Mouse (Mus musculus): ENCODE data around the gene Egfl6.

Gene Egfl6

GRCm38 (mm10) chrX:166584947-166585824 is at the start of gene Egfl6:
Gene Egfl6 (minus strand): TSS chrX:166585720.
- DNase-seq (ENCODE audit: low spot score) = no peak

DNA sequence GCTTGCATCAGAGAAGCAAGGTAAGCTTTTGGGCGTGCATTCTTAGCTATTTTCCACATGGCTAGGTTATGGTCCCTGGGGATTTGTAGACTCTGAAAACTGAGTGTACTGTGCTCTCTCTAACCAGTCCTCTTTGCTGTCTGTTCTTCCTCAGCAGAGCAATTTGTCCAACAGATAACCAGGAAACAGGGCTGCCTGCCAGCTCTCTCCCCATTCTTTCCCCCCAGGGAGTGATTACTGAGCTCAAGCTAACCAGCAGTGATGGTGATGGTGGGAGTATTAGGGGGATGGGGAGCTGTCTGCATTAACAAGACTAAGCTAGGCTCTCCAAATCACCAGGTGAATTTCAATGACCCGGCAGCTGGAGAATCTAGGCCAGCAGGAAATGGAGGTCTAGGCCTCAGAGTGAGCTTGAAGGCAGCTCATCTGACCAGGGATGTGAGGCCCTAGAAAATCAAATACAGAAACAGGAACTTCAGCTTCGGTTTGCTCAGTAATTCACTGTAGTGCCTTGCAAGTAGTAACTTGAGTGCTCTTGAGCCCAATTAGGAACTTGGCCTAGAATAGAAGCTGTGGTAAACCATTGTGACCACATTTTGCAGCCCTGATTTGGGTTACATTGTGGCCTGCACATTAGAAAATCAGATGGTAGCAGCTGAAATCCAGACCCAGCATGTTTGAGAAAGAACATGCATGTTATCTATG is 41.5 kb upstream of the Egfl6 start:
- DNase-seq (ENCODE audit: low spot score) = no peak

DNA sequence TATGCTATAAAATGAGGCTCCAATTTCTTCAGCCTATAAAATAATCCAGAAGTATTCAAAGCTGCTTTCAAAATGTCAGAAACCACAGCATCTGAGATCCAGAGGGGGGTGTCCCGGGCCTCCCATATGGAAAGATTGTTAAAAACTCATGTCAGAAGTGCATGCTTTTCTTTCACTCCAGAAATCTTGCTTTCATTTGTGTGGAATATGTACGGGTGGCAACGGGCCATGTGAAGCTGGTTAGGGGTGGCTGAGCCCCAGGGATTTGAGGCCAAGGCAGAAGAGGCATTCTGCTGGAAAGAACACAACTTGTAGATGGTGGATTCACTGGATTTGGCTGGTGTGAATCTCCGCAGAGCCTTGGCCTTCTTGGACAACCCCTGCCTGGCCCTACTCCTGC is 40.7 kb upstream of the Egfl6 start:
- peak; percentile 24 for DNase-seq (ENCODE audit: low spot score)

DNA sequence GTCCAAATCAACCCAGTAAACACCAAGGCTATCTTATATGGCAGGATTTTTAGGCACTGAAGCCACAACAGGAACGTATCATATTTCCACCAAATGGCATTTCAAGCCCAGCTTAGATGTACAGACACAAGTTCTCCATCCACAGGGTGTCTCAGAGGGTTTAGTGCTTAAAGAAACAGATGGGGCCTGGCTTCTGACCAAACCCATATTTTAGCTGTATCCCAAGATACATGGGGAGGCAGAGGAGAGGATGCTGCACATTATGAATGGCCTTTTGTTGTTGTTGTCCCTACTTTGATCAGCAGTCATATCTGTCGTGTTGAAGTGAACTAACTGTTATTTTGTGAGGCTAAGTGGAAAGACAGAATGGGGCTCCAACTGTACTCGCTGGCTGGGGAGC is 37.7 kb upstream of the Egfl6 start:
- DNase-seq (ENCODE audit: low spot score) = no peak

- no peak for DNase-seq (ENCODE audit: low spot score)
Measured at GRCm38 (mm10) chrX:166621560-166622301, 36.2 kb upstream of the Egfl6 start.

GRCm38 (mm10) chrX:166620900-166621299 is 35.4 kb upstream of the Egfl6 start:
- DNase-seq (ENCODE audit: low spot score) = no peak

- DNase-seq (ENCODE audit: low spot score) = no peak
Measured at GRCm38 (mm10) chrX:166619084-166619483, 33.6 kb upstream of the Egfl6 start.

- DNase-seq (ENCODE audit: low spot score) = no peak
Measured at GRCm38 (mm10) chrX:166615191-166615590, 29.7 kb upstream of the Egfl6 start.

DNA sequence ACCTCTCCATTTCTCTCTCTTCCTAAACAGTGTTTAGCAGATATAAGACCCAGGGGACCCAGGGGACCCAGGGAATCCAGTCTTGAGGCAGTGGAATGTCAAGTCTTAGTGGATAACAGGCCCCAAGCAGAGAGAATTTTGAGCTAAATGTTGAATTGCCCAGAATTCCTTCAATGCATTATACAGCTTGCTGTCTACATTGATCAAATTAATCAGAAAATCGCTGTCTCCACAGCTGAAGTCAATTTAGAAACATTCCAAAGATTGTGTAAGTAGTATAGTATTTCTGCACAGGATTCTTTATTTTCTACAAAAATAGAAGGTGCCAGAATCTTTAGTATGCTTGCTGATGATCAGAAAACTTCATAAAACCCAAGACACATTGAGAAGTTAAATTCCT is 9.4 kb downstream of the Egfl6 start:
- no peak for DNase-seq (ENCODE audit: low spot score)

- DNase-seq (ENCODE audit: low spot score) = no peak
Measured at GRCm38 (mm10) chrX:166565983-166566382, 19.5 kb downstream of the Egfl6 start.

DNA sequence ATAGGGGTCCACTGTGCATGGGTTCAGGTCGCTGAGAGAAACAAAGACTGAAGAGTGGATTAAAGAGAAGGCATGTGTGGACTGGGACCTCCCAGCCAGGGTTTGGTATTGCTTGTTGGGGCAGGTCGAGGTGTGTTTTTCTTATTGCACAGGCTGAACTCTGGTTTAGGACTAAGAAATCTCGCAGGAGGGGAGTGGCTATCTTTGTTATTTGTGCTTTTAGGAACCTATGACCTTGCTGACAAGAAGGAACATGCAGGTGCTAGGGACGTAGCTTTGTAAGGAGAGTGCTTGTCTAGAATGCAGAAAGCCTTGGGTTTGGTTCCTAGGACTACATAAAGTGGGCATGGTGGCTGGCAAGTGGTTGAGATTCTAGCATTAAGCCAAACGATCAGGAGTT is 20.1 kb downstream of the Egfl6 start:
- no peak for DNase-seq (ENCODE audit: low spot score)

DNA sequence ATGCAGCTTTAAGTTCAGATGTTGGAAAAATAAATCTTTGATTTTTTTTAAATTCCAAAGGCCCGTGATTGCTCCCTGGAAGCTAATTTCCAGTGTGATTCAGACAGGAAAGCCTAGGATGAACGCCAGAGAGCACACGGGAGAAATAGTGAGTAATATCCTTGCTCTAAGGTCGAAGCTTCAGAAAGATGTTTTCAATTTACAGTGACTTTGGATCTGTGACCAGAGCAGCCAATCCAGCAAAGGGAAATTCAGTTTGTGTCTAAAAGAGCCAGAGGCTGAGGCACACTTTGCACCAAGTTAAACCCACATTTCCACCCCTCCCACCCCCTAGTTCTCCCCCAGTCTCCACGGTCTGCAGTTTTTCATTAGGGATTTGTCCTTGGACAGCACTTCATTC is 20.6 kb downstream of the Egfl6 start:
- no peak for DNase-seq (ENCODE audit: low spot score)

DNA sequence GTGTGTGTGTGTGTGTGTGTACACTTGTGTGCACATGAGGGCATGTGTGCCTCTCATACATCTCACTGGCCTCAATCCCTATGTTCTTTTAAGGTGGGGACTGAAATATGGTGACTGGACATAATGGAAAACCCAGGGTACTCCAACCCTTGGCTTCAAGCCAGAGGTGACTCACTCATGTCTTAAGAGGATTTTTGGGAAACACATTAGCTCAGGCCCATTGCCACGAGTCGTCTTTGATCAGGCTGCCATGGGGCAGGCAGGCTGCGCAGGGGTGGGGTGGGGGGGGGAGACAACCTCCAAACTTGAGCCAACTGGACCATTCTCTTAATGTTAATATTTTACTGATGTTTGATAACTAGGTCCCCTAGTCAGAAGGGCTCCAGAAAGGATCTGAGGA is 26.2 kb downstream of the Egfl6 start:
- DNase-seq (ENCODE audit: low spot score) = peak; percentile 5

GRCm38 (mm10) chrX:166552355-166552754 is 33.2 kb downstream of the Egfl6 start:
- DNase-seq (ENCODE audit: low spot score) = no peak

GRCm38 (mm10) chrX:166546495-166546894 is 39.0 kb downstream of the Egfl6 start:
- no peak for DNase-seq (ENCODE audit: low spot score)

- DNase-seq (ENCODE audit: low spot score) = no peak
Measured at GRCm38 (mm10) chrX:166535138-166535537, 50.4 kb downstream of the Egfl6 start.

DNA sequence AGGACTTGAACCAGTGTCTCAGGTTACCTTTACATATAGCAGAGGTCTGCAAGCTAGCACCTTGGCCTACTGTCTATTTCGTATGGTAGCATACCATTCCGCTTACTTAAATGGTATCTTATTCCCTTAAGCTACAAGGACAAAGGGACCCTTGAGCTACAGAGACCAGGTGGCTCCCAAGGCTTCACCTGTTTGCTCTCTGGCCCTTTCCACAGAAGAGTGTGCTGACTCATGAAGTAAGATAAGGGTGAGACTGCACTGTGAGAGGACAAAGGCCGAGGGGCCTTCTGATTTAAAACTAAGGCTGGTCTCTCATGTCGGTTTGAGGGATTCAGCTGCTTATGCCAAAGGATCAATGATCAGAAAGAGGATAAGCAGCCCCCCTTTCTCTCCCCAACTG is 52.1 kb downstream of the Egfl6 start:
- DNase-seq (ENCODE audit: low spot score) = no peak

DNA sequence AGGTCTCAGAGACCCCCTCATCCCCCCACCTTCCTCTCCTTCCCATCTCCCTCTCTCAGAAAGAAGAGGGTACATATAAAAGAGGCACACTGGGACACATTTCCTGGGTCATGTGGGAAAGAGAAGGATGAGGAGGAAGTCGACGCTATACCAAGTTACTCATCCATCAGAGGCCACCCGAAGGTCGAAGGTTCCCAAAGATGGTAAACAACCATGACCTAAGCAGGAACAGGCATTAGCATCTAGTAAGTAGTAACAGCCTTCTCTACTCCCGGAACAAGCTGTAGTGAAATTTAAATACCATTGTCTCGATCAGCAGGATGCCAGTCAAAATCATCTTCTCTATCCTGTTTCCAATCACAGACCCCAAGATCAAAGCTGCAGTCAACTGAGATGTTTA is 53.8 kb downstream of the Egfl6 start:
- no peak for DNase-seq (ENCODE audit: low spot score)

- DNase-seq (ENCODE audit: low spot score) = no peak
Measured at GRCm38 (mm10) chrX:166528126-166528525, 57.4 kb downstream of the Egfl6 start.

GRCm38 (mm10) chrX:166525637-166526315 is 59.7 kb downstream of the Egfl6 start:
- no peak for DNase-seq (ENCODE audit: low spot score)

GRCm38 (mm10) chrX:166520782-166521181 is 64.7 kb downstream of the Egfl6 start:
- DNase-seq (ENCODE audit: low spot score) = no peak

- no peak for DNase-seq (ENCODE audit: low spot score)
Measured at GRCm38 (mm10) chrX:166518345-166518744, 67.2 kb downstream of the Egfl6 start, which contains the start of gene Tceanc. Gene Tceanc (minus strand): TSS chrX:166518567.
